In the genomic region with DNA sequence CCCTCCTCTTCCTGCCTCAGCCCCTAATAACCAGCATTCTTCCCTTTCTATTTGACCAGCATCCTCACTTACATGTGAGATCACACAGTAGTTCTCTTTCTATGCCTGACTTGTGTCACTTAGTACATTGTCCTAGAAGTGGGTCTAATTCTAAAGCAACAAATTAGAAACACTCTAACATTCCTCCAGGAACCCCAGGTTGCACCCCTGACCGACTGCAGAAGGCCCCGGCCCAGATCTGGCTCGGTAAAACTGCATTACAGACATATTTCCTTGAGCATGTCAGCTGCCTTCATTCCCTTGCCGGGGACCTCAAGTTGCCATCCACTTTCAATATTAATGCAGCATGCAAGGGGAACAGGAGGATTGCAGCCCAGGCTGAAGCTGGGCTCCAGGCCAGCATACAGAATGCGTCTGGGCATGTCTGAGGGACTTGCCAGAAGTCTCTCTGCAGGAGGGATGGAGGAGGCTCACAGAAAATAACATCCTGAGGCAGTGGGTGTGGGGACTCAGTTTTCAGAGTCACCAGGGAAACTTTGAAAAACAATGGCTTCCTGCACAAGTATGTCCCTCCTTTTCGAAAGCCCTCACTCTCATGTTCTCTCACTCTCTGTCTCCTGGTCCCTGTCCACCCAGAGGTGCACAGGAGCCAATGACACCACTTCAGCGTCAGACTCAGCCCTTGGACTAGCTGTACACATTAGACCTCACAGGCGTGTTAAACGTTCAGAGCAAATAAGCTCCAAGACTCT, we compare ENCODE assay signal across 8 mouse cellular contexts. TPM values are rescaled to one million over a fixed set of nuclear protein-coding genes. Genes with fewer than 3 reads are reported as not detected.
A peak's percentile ranks its signal among the peaks of the same experiment; 100 is the strongest.
DNase-seq lines count a peak whose midpoint lies in the region; ATAC-seq and TF ChIP-seq lines count a peak whose summit lies in the region.

No protein-coding gene starts in this region.

- 0 out of 2 replicates have a peak overlapping the region, but pooled peaks have one; percentile 5 for H3K4me2 ChIP-seq in neural tube, embryonic 12.5 days (replicated peaks)

- no peaks in the 10 kb centered on the region for H3K9me3 ChIP-seq in neural tube, embryonic 12.5 days

- H3K9ac ChIP-seq in neural tube, embryonic 12.5 days, result no peak overlapping the region

- intact Hi-C loops in left cerebral cortex, postnatal 4 days (cut with DNase I), result no loop called here

- H3K4me3 ChIP-seq in thymus, adult 2 months (ENCODE audit: control insufficient read depth, insufficient read depth, low read length), result no peak overlapping the region
- H3K4me3 ChIP-seq in neural tube, embryonic 12.5 days, result no peak overlapping the region

- ATAC-seq in inflammation-experienced regulatory T-cells, adult 6 months, result peak; percentile 70
- ATAC-seq in neural tube, embryonic 12.5 days (ENCODE audit: low FRiP score, low read depth), result no peak
- no peak for ATAC-seq in megakaryocyte, adult 5-6 weeks (ENCODE audit: poor library complexity, severe bottlenecking)

- TF ChIP-seq CTCF in thymus, adult 2 months (IDR thresholded peaks at IDR 0.05; ENCODE audit: borderline replicate concordance, control insufficient read depth, extremely low read depth, insufficient read depth, low read length, poor library complexity), result no peak

- DNase-seq in thymus, adult 2 months, result peak; percentile 39
- no peak for DNase-seq in thymus, postnatal 0 days (ENCODE audit: low spot score)
- DNase-seq in cerebellum, postnatal 36 days, result peak; percentile 82
- DNase-seq in gastrocnemius, postnatal 10 days, result peak; percentile 55
- DNase-seq in left cerebral cortex, postnatal 4 days, result peak; percentile 93

- H3K27me3 ChIP-seq in thymus, adult 2 months (ENCODE audit: control insufficient read depth, insufficient read depth, low read length), result no peaks in the 10 kb centered on the region
- H3K27me3 ChIP-seq in neural tube, embryonic 12.5 days (replicated peaks), result no peaks in the 10 kb centered on the region

- no peak for TF ChIP-seq POLR2A in thymus, adult 2 months (IDR thresholded peaks at IDR 0.05; ENCODE audit: control insufficient read depth, extremely low read depth, insufficient read depth, low read length, poor library complexity)

- peaks cover 19% of the 10 kb centered on the region for H3K4me1 ChIP-seq in thymus, adult 2 months (replicated peaks; ENCODE audit: control insufficient read depth, insufficient read depth, low read length)
- H3K4me1 ChIP-seq in neural tube, embryonic 12.5 days, result peaks cover 5% of the 10 kb centered on the region; the same call in 1 of the 2 replicates

- H3K36me3 ChIP-seq in thymus, adult 2 months (ENCODE audit: control insufficient read depth, insufficient read depth, low read length), result no peaks in the 10 kb centered on the region
- no peaks in the 10 kb centered on the region for H3K36me3 ChIP-seq in neural tube, embryonic 12.5 days

- 47% methylated on average over 9 of the region's 9 CpGs for WGBS in thymus, adult 2 months
- WGBS in neural tube, embryonic 12.5 days, result 54% methylated on average over 9 of the region's 9 CpGs

- peak overlapping the region; percentile 84 for H3K27ac ChIP-seq in thymus, adult 2 months (ENCODE audit: control insufficient read depth, insufficient read depth, low read length)
- no peak overlapping the region for H3K27ac ChIP-seq in neural tube, embryonic 12.5 days

RNA-seq across cellular contexts. Expression of gene Gm11084, which starts 9.0 kb away (rescaled TPM):
- not detected in 2 replicates for polyA plus RNA-seq in thymus, adult 2 months (2012; rRNA removed)
- polyA plus RNA-seq in thymus, postnatal 0 days (2015; fragmentation: Nextera tagmentation; extraction: Ambion mirVana), result not detected in 2 replicates
- not detected for total RNA-seq in gastrocnemius, postnatal 10 days (2021)
- not detected for polyA plus RNA-seq in inflammation-experienced regulatory T-cells, adult 6 months (2017; shearing (Covaris generic))
- total RNA-seq in left cerebral cortex, postnatal 4 days (2021), result not detected
- not detected in 2 replicates for polyA plus RNA-seq in neural tube, embryonic 12.5 days (2016; fragmentation: Nextera tagmentation; extraction: Ambion mirVana)
- not detected in 2 replicates for total RNA-seq in megakaryocyte, adult 5-6 weeks (2015)
- not detected in 2 replicates for total RNA-seq in megakaryocyte, adult 5-6 weeks (2017)

RNA-seq across cellular contexts. Expression of gene Sp3, which starts 15.3 kb away (rescaled TPM):
- polyA plus RNA-seq in thymus, adult 2 months (2012; rRNA removed), result 39.4 and 45.6 TPM in 2 replicates
- 64.6 and 73.9 TPM in 2 replicates for polyA plus RNA-seq in thymus, postnatal 0 days (2015; fragmentation: Nextera tagmentation; extraction: Ambion mirVana)
- total RNA-seq in gastrocnemius, postnatal 10 days (2021), result 10 to 100 TPM; 39.7 to 52.4 TPM
- polyA plus RNA-seq in inflammation-experienced regulatory T-cells, adult 6 months (2017; shearing (Covaris generic)), result 10 to 100 TPM; 48.5 to 64.8 (median 62.2) TPM
- 10 to 100 TPM; 64.1 to 65.7 TPM for total RNA-seq in left cerebral cortex, postnatal 4 days (2021)
- 56.9 and 58.5 TPM in 2 replicates for polyA plus RNA-seq in neural tube, embryonic 12.5 days (2016; fragmentation: Nextera tagmentation; extraction: Ambion mirVana)
- 196 and 198 TPM in 2 replicates for total RNA-seq in megakaryocyte, adult 5-6 weeks (2015)
- 220 and 269 TPM in 2 replicates for total RNA-seq in megakaryocyte, adult 5-6 weeks (2017)
